ENCODE assay signal across 21 mouse cellular contexts in genomic region chr13:24263560-24263959, GRCm38 (mm10).
"Had no signal": no experiment of that assay in that cellular context is flagged by ENCODE, and none has a peak within 500 bp of the region (broad histone marks: within the 10 kb centered on the region; RNA-seq: fewer than 3 reads in every experiment).

No protein-coding gene starts in this region.

- DNase-seq: heart, postnatal 14 days; heart, postnatal 36 days; heart, postnatal 4 days; kidney, adult 11 months; kidney, adult 18-20 months; kidney, adult 2 months; kidney, adult 8-10 months; kidney, adult 9 months; kidney, postnatal 10 days; kidney, postnatal 14 days; kidney, postnatal 25 days; kidney, postnatal 36 days; kidney, postnatal 4 days; layer of hippocampus, adult 9-11 months; layer of hippocampus, postnatal 36 days had no signal

- ATAC-seq: hindbrain, embryonic 16.5 days; hindbrain, postnatal 0 days; inflammation-experienced regulatory T-cells, adult 6 months; intestine, embryonic 15.5 days; intestine, embryonic 16.5 days; intestine, postnatal 0 days had no signal
